Mouse (Mus musculus) small intestine, adult 2 months (tissue): ENCODE measurements around the gene 4930469K13Rik. TPM values are rescaled to one million over a fixed set of nuclear protein-coding genes. Genes with fewer than 3 reads are reported as not detected.

Experiments
- H3K27ac ChIP-seq: fragments of 200-500 bp; 2 replicates; pipeline ENCODE4 v1.5.1; 2012; ENCODE audit warnings: low read depth, low read length, control low read depth, inconsistent platforms; ENCODE audit not compliant: insufficient read depth
- H3K27me3 ChIP-seq: fragments of 200-500 bp; 2 replicates; pipeline ENCODE4 v1.6.1; 2012; ENCODE audit warnings: mild to moderate bottlenecking, moderate library complexity, low read length, inconsistent platforms; ENCODE audit not compliant: control insufficient read depth, insufficient read depth
- H3K36me3 ChIP-seq: fragments of 200-500 bp; 2 replicates; pipeline ENCODE4 v1.6.1; 2012; ENCODE audit warnings: mild to moderate bottlenecking, low read length, control low read depth, inconsistent platforms; ENCODE audit not compliant: control insufficient read depth, insufficient read depth
- H3K4me1 ChIP-seq: fragments of 200-500 bp; 2 replicates; pipeline ENCODE4 v1.6.1; 2012; ENCODE audit warnings: low read length, inconsistent platforms, mixed read lengths; ENCODE audit not compliant: control insufficient read depth, insufficient read depth, insufficient read length
- H3K4me3 ChIP-seq: fragments of 200-500 bp; 2 replicates; pipeline ENCODE4 v1.5.1; 2012; ENCODE audit warnings: low read depth, mild to moderate bottlenecking, control low read depth, inconsistent platforms, low read length, moderate library complexity
- CTCF ChIP-seq: fragments of 200-500 bp; IDR thresholded peaks from 2 replicates; pipeline ENCODE4 v1.5.1; 2012; ENCODE audit warnings: low read depth, mild to moderate bottlenecking, control low read depth, inconsistent platforms, low read length, moderate library complexity, mixed read lengths; ENCODE audit not compliant: insufficient replicate concordance, insufficient read length; ENCODE audit errors: extremely low read depth
- POLR2A ChIP-seq: fragments of 200-500 bp; IDR thresholded peaks from 2 replicates; pipeline ENCODE4 v1.6.1; 2012; ENCODE audit warnings: low read depth, mild to moderate bottlenecking, control low read depth, inconsistent platforms, low read length, moderate library complexity
- WGBS: fragments of 180-500 bp; shearing (Covaris S2); methylation state at CpG from one replicate; pipeline ENCODE4 v1.1.7; 2018; 5-methylcytosine and 5-hydroxymethylcytosine counted together
- polyA plus RNA-seq: library from polyadenylated mRNA; depleted of rRNA; stranded (reverse); fragments of >200 nt; gene quantifications from 2 replicates; pipeline ENCODE4 v1.2.3, GENCODE M21; 2012

4930469K13Rik gene
- polyA plus RNA-seq, 1 experiment, result not detected

- H3K4me3 ChIP-seq, result no peak overlapping the region
These were observed 34.5 kb downstream of the 4930469K13Rik start for GRCm38 (mm10) chr11:34063702-34064485.

GRCm38 (mm10) chr11:34063257-34063656, 35.1 kb downstream of the 4930469K13Rik start:
- TF ChIP-seq CTCF (no peak), POLR2A (no peak)
- H3K36me3 ChIP-seq, result no peaks in the 10 kb centered on the region
- H3K4me1 ChIP-seq, result no peaks in the 10 kb centered on the region
- H3K27me3 ChIP-seq, result no peaks in the 10 kb centered on the region
- 34% methylated on average over 2 of the region's 2 CpGs for WGBS
- no peak overlapping the region for H3K4me3 ChIP-seq
- no peak overlapping the region for H3K27ac ChIP-seq

More at GRCm38 (mm10) chr11:34063702-34064485, 34.5 kb downstream of the 4930469K13Rik start:
- no peaks in the 10 kb centered on the region for H3K27me3 ChIP-seq
- no peaks in the 10 kb centered on the region for H3K4me1 ChIP-seq
- TF ChIP-seq POLR2A (no peak), CTCF (no peak)
- H3K36me3 ChIP-seq, result no peaks in the 10 kb centered on the region
- peak overlapping the region; percentile 37 for H3K27ac ChIP-seq
- 50% methylated on average over 5 of the region's 5 CpGs for WGBS

- H3K36me3 ChIP-seq, result no peaks in the 10 kb centered on the region
These were observed 36.6 kb downstream of the 4930469K13Rik start for GRCm38 (mm10) chr11:34061740-34062139.

GRCm38 (mm10) chr11:34058960-34059359, 39.4 kb downstream of the 4930469K13Rik start:
- no peaks in the 10 kb centered on the region for H3K4me1 ChIP-seq
- no peak for TF ChIP-seq POLR2A
- no peak for TF ChIP-seq CTCF
- H3K4me3 ChIP-seq, result no peak overlapping the region
- WGBS, result 73% methylated on average over 6 of the region's 6 CpGs
- H3K27me3 ChIP-seq, result no peaks in the 10 kb centered on the region
- H3K27ac ChIP-seq, result no peak overlapping the region
- no peaks in the 10 kb centered on the region for H3K36me3 ChIP-seq

More at GRCm38 (mm10) chr11:34061740-34062139, 36.6 kb downstream of the 4930469K13Rik start:
- TF ChIP-seq CTCF (no peak), POLR2A (no peak)
- 33% methylated on average over 6 of the region's 6 CpGs for WGBS
- H3K27me3 ChIP-seq, result no peaks in the 10 kb centered on the region
- H3K4me3 ChIP-seq, result no peak overlapping the region
- no peaks in the 10 kb centered on the region for H3K4me1 ChIP-seq
- no peak overlapping the region for H3K27ac ChIP-seq

- H3K36me3 ChIP-seq, result 0 out of 2 replicates have a peak, but pooled peaks cover 2% of the 10 kb centered on the region
- H3K27me3 ChIP-seq, result no peaks in the 10 kb centered on the region
- H3K4me1 ChIP-seq, result no peaks in the 10 kb centered on the region
- TF ChIP-seq CTCF, result no peak
- no peak for TF ChIP-seq POLR2A
- no peak overlapping the region for H3K27ac ChIP-seq
- no peak overlapping the region for H3K4me3 ChIP-seq
These were observed 40.0 kb downstream of the 4930469K13Rik start for GRCm38 (mm10) chr11:34058332-34058731.

GRCm38 (mm10) chr11:34056715-34057114, 41.6 kb downstream of the 4930469K13Rik start:
- Histone ChIP-seq H3K27ac (no peak overlapping the region), H3K4me1 (no peaks in the 10 kb centered on the region), H3K4me3 (no peak overlapping the region), H3K27me3 (no peaks in the 10 kb centered on the region), H3K36me3 (0 out of 2 replicates have a peak, but pooled peaks cover 2% of the 10 kb centered on the region)
- WGBS, result 78% methylated on average over 1 of the region's 1 CpGs
- TF ChIP-seq POLR2A (no peak), CTCF (no peak)

GRCm38 (mm10) chr11:34054031-34054727, 44.2 kb downstream of the 4930469K13Rik start:
- H3K27me3 ChIP-seq, result no peaks in the 10 kb centered on the region
- no peak overlapping the region for H3K27ac ChIP-seq
- 71% methylated on average over 7 of the region's 7 CpGs for WGBS

More at GRCm38 (mm10) chr11:34054031-34054727, 44.2 kb downstream of the 4930469K13Rik start:
- Histone ChIP-seq H3K4me3 (no peak overlapping the region), H3K4me1 (no peaks in the 10 kb centered on the region), H3K36me3 (0 out of 2 replicates have a peak, but pooled peaks cover 2% of the 10 kb centered on the region)
- TF ChIP-seq CTCF (no peak), POLR2A (no peak)
